Mouse (Mus musculus): ENCODE results near the gene Hivep1. TPM values are rescaled to one million over a fixed set of nuclear protein-coding genes. Genes with fewer than 3 reads are reported as not detected.

The Hivep1 gene
- polyA plus RNA-seq, 1 experiment from 2014 or later: 2.3 TPM

GRCm38 (mm10) chr13:42050880-42051201 is 980 bp upstream of the Hivep1 start:
- under 1% methylated on average over 10 of the region's 10 CpGs for WGBS (ENCODE audit: insufficient replicate concordance)
- H3K9me3 ChIP-seq (replicated peaks; ENCODE audit: control insufficient read depth, low read length): no peaks in the 10 kb centered on the region
- peaks cover 19% of the 10 kb centered on the region for H3K4me1 ChIP-seq (ENCODE audit: control insufficient read depth, low read depth, low read length)
- H3K27me3 ChIP-seq (ENCODE audit: control insufficient read depth, insufficient read depth, low read depth, low read length): no peaks in the 10 kb centered on the region
- peak overlapping the region; percentile 91 for H3K27ac ChIP-seq (ENCODE audit: low read length)
- no peak for ATAC-seq (ENCODE audit: low read depth)
- peak overlapping the region; percentile 98 for H3K4me2 ChIP-seq (ENCODE audit: low read depth, low read length)
- peak overlapping the region; percentile 68 for H3K9ac ChIP-seq (ENCODE audit: low read depth, low read length)
- 0 out of 2 replicates have a peak, but pooled peaks cover 4% of the 10 kb centered on the region for H3K36me3 ChIP-seq (ENCODE audit: control insufficient read depth, insufficient read depth)
- peak overlapping the region; percentile 92 for H3K4me3 ChIP-seq (ENCODE audit: low read depth, low read length)

DNA sequence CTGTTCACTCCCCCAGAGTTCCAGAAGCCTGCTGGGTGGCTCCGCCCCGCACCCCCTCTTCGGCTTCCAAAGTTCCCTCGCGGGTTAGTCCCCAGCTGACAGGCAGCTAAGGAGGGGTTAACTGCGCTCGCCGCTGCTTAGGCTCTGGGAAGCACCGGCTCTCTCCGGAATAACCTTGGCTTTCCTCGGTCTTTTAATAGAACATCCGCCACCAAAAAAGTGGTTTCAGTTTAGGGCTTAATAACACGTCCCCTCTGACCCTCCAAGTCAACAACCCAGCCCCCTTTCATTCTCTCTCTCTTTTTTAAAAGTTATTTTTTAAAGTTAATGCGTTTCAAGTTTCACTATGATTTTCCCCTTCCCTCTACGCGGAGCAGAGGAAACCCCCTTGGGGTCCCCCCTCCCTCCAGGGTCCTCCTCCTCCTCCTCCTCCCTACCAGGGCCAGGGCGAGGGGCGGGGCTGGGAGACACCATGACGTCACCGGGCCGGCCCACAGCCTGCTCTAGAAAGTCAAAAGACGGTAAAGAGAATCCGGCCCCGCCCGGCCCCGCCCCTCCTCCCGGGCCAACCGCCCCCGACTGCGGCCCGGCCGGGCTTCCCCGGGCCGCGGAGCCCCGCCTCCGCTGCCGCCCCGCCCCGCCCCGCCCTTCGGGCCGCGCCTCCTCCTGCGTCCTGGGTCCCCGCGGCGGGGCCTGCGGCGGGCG is 467 bp upstream of the Hivep1 start:
- Histone ChIP-seq H3K4me2 (ENCODE audit: low read depth, low read length) (peak overlapping the region; percentile 98), H3K4me1 (ENCODE audit: control insufficient read depth, low read depth, low read length) (peaks cover 19% of the 10 kb centered on the region), H3K4me3 (ENCODE audit: low read depth, low read length) (peak overlapping the region; percentile 92), H3K27me3 (ENCODE audit: control insufficient read depth, insufficient read depth, low read depth, low read length) (no peaks in the 10 kb centered on the region), H3K36me3 (ENCODE audit: control insufficient read depth, insufficient read depth) (peaks cover 5% of the 10 kb centered on the region; the same call in 1 of the 2 replicates), H3K27ac (ENCODE audit: low read length) (peak overlapping the region; percentile 91), H3K9me3 (replicated peaks; ENCODE audit: control insufficient read depth, low read length) (no peaks in the 10 kb centered on the region), H3K9ac (ENCODE audit: low read depth, low read length) (peak overlapping the region; percentile 85)
- 2% methylated on average over 47 of the region's 51 CpGs for WGBS (ENCODE audit: insufficient replicate concordance)
- peak; percentile 89 for ATAC-seq (ENCODE audit: low read depth)

DNA sequence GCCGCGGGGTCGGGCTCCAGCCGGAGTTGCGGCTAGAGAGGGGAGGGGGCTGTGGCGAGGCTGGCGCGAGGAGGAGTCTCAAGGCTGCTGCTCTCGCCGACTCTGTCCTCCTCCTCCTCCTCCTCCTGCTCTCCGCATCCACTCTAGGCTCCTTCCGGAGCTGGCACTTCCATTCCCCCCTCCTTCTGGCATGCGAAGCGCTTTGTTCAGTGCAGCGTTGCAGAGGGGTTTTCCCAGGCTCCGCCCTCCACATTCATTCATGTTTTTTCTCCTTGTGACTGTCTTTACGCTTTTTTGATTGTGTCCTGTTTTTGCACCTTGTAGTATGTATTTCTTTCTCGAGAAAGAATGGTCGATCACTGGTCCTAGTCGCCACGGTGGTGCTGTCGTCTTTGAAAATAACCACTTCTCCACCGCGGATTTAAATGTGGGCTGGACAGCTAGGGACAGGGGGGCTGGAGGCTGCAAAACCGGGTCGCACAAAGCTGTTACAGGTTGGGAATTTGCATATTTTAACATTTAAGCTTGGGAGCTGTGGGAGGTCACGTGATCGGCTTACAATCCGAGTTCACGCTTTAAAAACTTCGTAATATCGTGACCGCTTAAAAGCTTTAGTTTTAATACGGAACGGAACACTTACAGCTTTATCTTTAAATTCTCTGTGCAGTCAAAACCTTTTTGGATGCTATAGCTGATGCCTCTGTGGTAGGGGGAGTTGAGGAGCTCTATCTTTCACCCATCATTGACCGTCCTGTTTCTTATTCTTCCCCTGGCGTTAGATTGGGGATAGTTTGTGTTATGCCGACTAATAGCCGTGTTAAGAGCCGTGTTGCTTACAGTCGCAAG is 1.1 kb downstream of the Hivep1 start:
- under 1% methylated on average over 39 of the region's 41 CpGs for WGBS (ENCODE audit: insufficient replicate concordance)
- H3K9ac ChIP-seq (ENCODE audit: low read depth, low read length): peak overlapping the region; percentile 85
- H3K36me3 ChIP-seq (ENCODE audit: control insufficient read depth, insufficient read depth): peaks cover 12% of the 10 kb centered on the region
- H3K27ac ChIP-seq (ENCODE audit: low read length): peak overlapping the region; percentile 85
- no peaks in the 10 kb centered on the region for H3K27me3 ChIP-seq (ENCODE audit: control insufficient read depth, insufficient read depth, low read depth, low read length)
- H3K9me3 ChIP-seq (replicated peaks; ENCODE audit: control insufficient read depth, low read length): no peaks in the 10 kb centered on the region
- H3K4me2 ChIP-seq (ENCODE audit: low read depth, low read length): peak overlapping the region; percentile 98
- H3K4me3 ChIP-seq (ENCODE audit: low read depth, low read length): peak overlapping the region; percentile 92
- ATAC-seq (ENCODE audit: low read depth): no peak
- H3K4me1 ChIP-seq (ENCODE audit: control insufficient read depth, low read depth, low read length): peaks cover 20% of the 10 kb centered on the region

DNA sequence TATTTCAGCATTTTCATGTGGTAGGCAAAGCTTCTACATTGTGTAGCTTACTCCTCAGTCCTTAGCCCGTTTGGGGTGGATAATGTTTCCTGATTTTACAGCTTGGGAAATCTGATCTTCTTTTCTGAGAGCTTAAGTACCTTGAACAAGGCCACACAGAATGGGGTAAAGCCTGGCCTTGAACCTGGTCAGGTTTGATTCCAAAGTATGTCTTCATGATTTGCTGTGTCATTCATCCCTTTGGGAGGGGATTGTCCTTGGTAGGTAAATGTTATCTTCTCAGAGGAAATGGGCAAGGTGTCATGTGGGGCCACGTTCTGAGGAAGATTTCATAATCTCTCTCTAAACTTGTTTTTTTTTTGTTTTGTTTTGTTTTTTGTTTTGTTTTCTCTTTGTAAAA is 1.8 kb downstream of the Hivep1 start:
- Histone ChIP-seq H3K9me3 (replicated peaks; ENCODE audit: control insufficient read depth, low read length) (no peaks in the 10 kb centered on the region), H3K4me3 (ENCODE audit: low read depth, low read length) (no peak overlapping the region), H3K4me2 (ENCODE audit: low read depth, low read length) (peak overlapping the region; percentile 98), H3K9ac (ENCODE audit: low read depth, low read length) (no peak overlapping the region), H3K36me3 (ENCODE audit: control insufficient read depth, insufficient read depth) (peaks cover 12% of the 10 kb centered on the region), H3K4me1 (ENCODE audit: control insufficient read depth, low read depth, low read length) (peaks cover 20% of the 10 kb centered on the region), H3K27ac (ENCODE audit: low read length) (no peak overlapping the region), H3K27me3 (ENCODE audit: control insufficient read depth, insufficient read depth, low read depth, low read length) (no peaks in the 10 kb centered on the region)
- no peak for ATAC-seq (ENCODE audit: low read depth)
- 5% methylated on average over 2 of the region's 2 CpGs for WGBS (ENCODE audit: insufficient replicate concordance)

GRCm38 (mm10) chr13:42054138-42054537 is 2.3 kb downstream of the Hivep1 start:
- no peak overlapping the region for H3K4me3 ChIP-seq (ENCODE audit: low read depth, low read length)
- no peaks in the 10 kb centered on the region for H3K27me3 ChIP-seq (ENCODE audit: control insufficient read depth, insufficient read depth, low read depth, low read length)
- H3K9me3 ChIP-seq (replicated peaks; ENCODE audit: control insufficient read depth, low read length): no peaks in the 10 kb centered on the region
- H3K9ac ChIP-seq (ENCODE audit: low read depth, low read length): no peak overlapping the region
- no peak overlapping the region for H3K4me2 ChIP-seq (ENCODE audit: low read depth, low read length)
- H3K4me1 ChIP-seq (ENCODE audit: control insufficient read depth, low read depth, low read length): peaks cover 18% of the 10 kb centered on the region
- H3K27ac ChIP-seq (ENCODE audit: low read length): no peak overlapping the region
- H3K36me3 ChIP-seq (ENCODE audit: control insufficient read depth, insufficient read depth): peaks cover 12% of the 10 kb centered on the region
- WGBS (ENCODE audit: insufficient replicate concordance): 7% methylated on average over 3 of the region's 3 CpGs
- no peak for ATAC-seq (ENCODE audit: low read depth)

DNA sequence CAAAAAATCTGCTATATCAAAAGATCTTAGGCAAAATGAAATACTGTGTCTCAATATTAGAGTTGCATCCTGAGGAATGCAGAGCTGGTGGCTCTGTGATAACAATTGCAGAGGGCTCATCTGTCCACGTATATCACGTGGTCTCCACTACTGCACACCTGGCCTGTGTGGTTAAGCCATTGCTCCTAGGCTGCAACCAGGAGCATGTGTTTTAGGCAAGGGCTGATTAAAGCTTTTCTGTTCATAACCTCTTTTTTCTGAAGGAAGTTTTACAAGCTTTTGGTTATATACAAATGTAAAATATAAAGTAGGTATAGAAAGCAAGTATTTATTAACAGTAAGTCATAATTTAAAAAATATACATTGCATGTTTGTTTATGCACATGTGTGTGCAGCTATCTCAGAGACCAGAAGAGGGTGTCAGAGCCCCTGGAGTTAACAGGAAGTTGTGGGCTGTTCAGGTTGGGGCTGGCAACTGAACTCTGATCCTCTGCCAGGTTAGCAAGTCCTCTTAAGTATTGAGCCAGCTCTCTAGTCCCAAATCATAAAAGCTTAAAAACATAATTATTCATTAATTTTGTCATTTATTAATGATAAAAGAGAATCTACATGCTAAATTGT is 5.0 kb downstream of the Hivep1 start:
- Histone ChIP-seq H3K4me1 (ENCODE audit: control insufficient read depth, low read depth, low read length) (peaks cover 17% of the 10 kb centered on the region), H3K4me2 (ENCODE audit: low read depth, low read length) (no peak overlapping the region), H3K27ac (ENCODE audit: low read length) (no peak overlapping the region), H3K9ac (ENCODE audit: low read depth, low read length) (no peak overlapping the region), H3K27me3 (ENCODE audit: control insufficient read depth, insufficient read depth, low read depth, low read length) (no peaks in the 10 kb centered on the region), H3K4me3 (ENCODE audit: low read depth, low read length) (no peak overlapping the region), H3K9me3 (replicated peaks; ENCODE audit: control insufficient read depth, low read length) (no peaks in the 10 kb centered on the region), H3K36me3 (ENCODE audit: control insufficient read depth, insufficient read depth) (peaks cover 12% of the 10 kb centered on the region)
- no peak for ATAC-seq (ENCODE audit: low read depth)
- WGBS (ENCODE audit: insufficient replicate concordance): 29% methylated on average over 2 of the region's 2 CpGs

DNA sequence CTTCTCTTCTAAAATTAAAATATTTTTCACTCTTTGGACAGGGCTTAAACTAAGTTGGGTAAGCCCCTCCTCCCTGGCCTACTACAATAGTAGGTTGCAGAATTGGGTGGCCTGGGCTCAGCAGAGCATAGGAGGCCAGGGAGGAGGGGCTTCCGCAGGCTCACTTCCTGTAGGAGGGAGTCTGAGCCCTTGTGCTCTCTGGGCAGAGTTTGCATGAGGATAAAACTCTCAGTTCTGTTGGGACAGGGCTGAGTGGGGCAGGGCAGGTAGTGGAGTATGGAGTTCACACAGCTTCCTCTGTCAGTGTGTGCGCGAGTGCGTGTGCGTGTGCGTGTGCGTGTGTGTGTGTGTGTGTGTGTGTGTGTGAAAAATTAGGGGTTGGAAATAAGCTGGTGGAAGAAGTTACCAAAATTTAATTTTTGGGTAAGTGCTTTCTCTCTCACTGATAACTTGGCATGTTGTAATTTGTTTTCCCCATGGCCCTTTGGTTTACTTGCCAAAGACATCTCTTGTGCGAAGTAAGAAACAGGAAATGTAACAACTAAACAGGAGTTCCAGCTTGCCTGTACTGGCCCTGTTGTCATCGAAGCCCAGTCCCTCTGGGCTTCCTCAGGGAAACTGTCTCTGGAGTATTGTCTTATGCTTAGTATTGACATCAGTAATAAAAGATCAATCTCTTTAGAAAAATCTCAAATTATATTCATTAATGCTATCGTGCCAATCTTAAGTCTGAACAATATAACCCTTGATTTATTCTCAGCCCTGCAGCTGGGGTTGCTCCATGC is 9.2 kb downstream of the Hivep1 start:
- H3K9me3 ChIP-seq (replicated peaks; ENCODE audit: control insufficient read depth, low read length): no peaks in the 10 kb centered on the region
- H3K4me3 ChIP-seq (ENCODE audit: low read depth, low read length): no peak overlapping the region
- H3K36me3 ChIP-seq (ENCODE audit: control insufficient read depth, insufficient read depth): peaks cover 8% of the 10 kb centered on the region
- H3K27me3 ChIP-seq (ENCODE audit: control insufficient read depth, insufficient read depth, low read depth, low read length): no peaks in the 10 kb centered on the region
- H3K4me1 ChIP-seq (ENCODE audit: control insufficient read depth, low read depth, low read length): peaks cover 13% of the 10 kb centered on the region
- H3K4me2 ChIP-seq (ENCODE audit: low read depth, low read length): no peak overlapping the region
- no peak overlapping the region for H3K9ac ChIP-seq (ENCODE audit: low read depth, low read length)
- no peak for ATAC-seq (ENCODE audit: low read depth)
- H3K27ac ChIP-seq (ENCODE audit: low read length): no peak overlapping the region; the same call in 1 of the 2 replicates
- 66% methylated on average over 10 of the region's 10 CpGs for WGBS (ENCODE audit: insufficient replicate concordance)

GRCm38 (mm10) chr13:42064257-42064656 is 12.4 kb downstream of the Hivep1 start:
- H3K9me3 ChIP-seq (replicated peaks; ENCODE audit: control insufficient read depth, low read length): no peaks in the 10 kb centered on the region
- no peak overlapping the region for H3K4me3 ChIP-seq (ENCODE audit: low read depth, low read length)
- H3K27me3 ChIP-seq (ENCODE audit: control insufficient read depth, insufficient read depth, low read depth, low read length): no peaks in the 10 kb centered on the region
- ATAC-seq (ENCODE audit: low read depth): peak; percentile 84
- no peak overlapping the region for H3K27ac ChIP-seq (ENCODE audit: low read length)
- H3K4me2 ChIP-seq (ENCODE audit: low read depth, low read length): no peak overlapping the region
- H3K36me3 ChIP-seq (ENCODE audit: control insufficient read depth, insufficient read depth): no peaks in the 10 kb centered on the region; the same call in 1 of the 2 replicates
- H3K4me1 ChIP-seq (ENCODE audit: control insufficient read depth, low read depth, low read length): peaks cover 11% of the 10 kb centered on the region
- H3K9ac ChIP-seq (ENCODE audit: low read depth, low read length): no peak overlapping the region
